Mouse (Mus musculus): ENCODE results near the gene Syt13. TPM values are rescaled to one million over a fixed set of nuclear protein-coding genes. Genes with fewer than 3 reads are reported as not detected.

Syt13 gene
- total and polyA plus RNA-seq, 3 experiments: not detected

- dilution Hi-C loops (cut with MboI; ENCODE audit: extremely low pct_ligation_motif_present, extremely low pct_unique_long_range_greater_than_20kb, low sequenced_read_pairs) (no loop called here), in situ Hi-C loops (cut with MboI; ENCODE audit: low pct_ligation_motif_present, low pct_unique_long_range_greater_than_20kb, low sequenced_read_pairs) (no loop called here)
- H3K4me1 ChIP-seq (ENCODE audit: control insufficient read depth in 1 of 2, insufficient read depth in 2 of 2): no peaks in the 10 kb centered on the region
- DNase-seq (ENCODE audit: extremely low read depth): no peak
- H3K27me3 ChIP-seq (replicated peaks): peaks cover 97% of the 10 kb centered on the region
- H3K36me3 ChIP-seq (replicated peaks in 1 of 2; ENCODE audit: control insufficient read depth in 1 of 2, insufficient read depth in 1 of 2, low read length in 1 of 2): no peaks in the 10 kb centered on the region
- H3K4me2 ChIP-seq (ENCODE audit: insufficient read depth, low read depth, poor library complexity, severe bottlenecking): no peak overlapping the region
- no peak overlapping the region for H3K4me3 ChIP-seq (replicated peaks in 1 of 3; ENCODE audit: low read depth in 2 of 3, low read length in 2 of 3, poor library complexity in 1 of 3)
- no peaks in the 10 kb centered on the region for H3K79me2 ChIP-seq (replicated peaks; ENCODE audit: control insufficient read depth, extremely low read depth, insufficient read depth, poor library complexity, severe bottlenecking)
- peaks cover 7% of the 10 kb centered on the region for H3K9me3 ChIP-seq (replicated peaks; ENCODE audit: low read length)
- no peak for TF ChIP-seq TBP (conservative IDR thresholded peaks at IDR 0.05; ENCODE audit: low read depth, low read length)
- TF ChIP-seq ZC3H11A (IDR thresholded peaks at IDR 0.05; ENCODE audit: low read depth, low read length): no peak
- TF ChIP-seq ZKSCAN1 (IDR thresholded peaks at IDR 0.05; ENCODE audit: borderline replicate concordance, low read depth, low read length): no peak
- no peak for TF ChIP-seq BHLHE40 (IDR thresholded peaks at IDR 0.05; ENCODE audit: low read depth, low read length)
- TF ChIP-seq MEF2A (IDR thresholded peaks at IDR 0.05; ENCODE audit: borderline replicate concordance, low read depth, low read length): no peak
- H3K27ac ChIP-seq (ENCODE audit: insufficient read depth, low read depth): no peak overlapping the region
- no peak overlapping the region for H3K9ac ChIP-seq (ENCODE audit: insufficient read depth, low read depth)
Measured at GRCm38 (mm10) chr2:92920709-92921108, 5.8 kb downstream of the Syt13 start.

GRCm38 (mm10) chr2:92924677-92925259, 9.9 kb downstream of the Syt13 start:
- Histone ChIP-seq H3K9ac (ENCODE audit: insufficient read depth, low read depth) (no peak overlapping the region), H3K4me3 (replicated peaks in 1 of 3; ENCODE audit: low read depth in 2 of 3, low read length in 2 of 3, poor library complexity in 1 of 3) (no peak overlapping the region), H3K36me3 (replicated peaks in 1 of 2; ENCODE audit: control insufficient read depth in 1 of 2, insufficient read depth in 1 of 2, low read length in 1 of 2) (no peaks in the 10 kb centered on the region), H3K27ac (ENCODE audit: insufficient read depth, low read depth) (no peak overlapping the region), H3K27me3 (replicated peaks) (peaks cover 95% of the 10 kb centered on the region), H3K4me1 (ENCODE audit: control insufficient read depth in 1 of 2, insufficient read depth in 2 of 2) (no peaks in the 10 kb centered on the region), H3K79me2 (replicated peaks; ENCODE audit: control insufficient read depth, extremely low read depth, insufficient read depth, poor library complexity, severe bottlenecking) (no peaks in the 10 kb centered on the region), H3K9me3 (replicated peaks; ENCODE audit: low read length) (peaks cover 6% of the 10 kb centered on the region), H3K4me2 (ENCODE audit: insufficient read depth, low read depth, poor library complexity, severe bottlenecking) (no peak overlapping the region)
- in situ Hi-C loops (cut with MboI; ENCODE audit: low pct_ligation_motif_present, low pct_unique_long_range_greater_than_20kb, low sequenced_read_pairs): no loop called here
- no peak for DNase-seq (ENCODE audit: extremely low read depth)
- no peak for TF ChIP-seq USF2 (conservative IDR thresholded peaks at IDR 0.05; ENCODE audit: low read depth, low read length)
- TF ChIP-seq CHD2 (IDR thresholded peaks at IDR 0.05; ENCODE audit: low read length): no peak
- no peak for TF ChIP-seq EP300 (IDR thresholded peaks at IDR 0.05; ENCODE audit: low read length)
- dilution Hi-C loops (cut with MboI; ENCODE audit: extremely low pct_ligation_motif_present, extremely low pct_unique_long_range_greater_than_20kb, low sequenced_read_pairs): no loop called here

- H3K9ac ChIP-seq (ENCODE audit: insufficient read depth, low read depth): no peak overlapping the region
- H3K36me3 ChIP-seq (replicated peaks in 1 of 2; ENCODE audit: control insufficient read depth in 1 of 2, insufficient read depth in 1 of 2, low read length in 1 of 2): no peaks in the 10 kb centered on the region
- H3K27ac ChIP-seq (ENCODE audit: insufficient read depth, low read depth): no peak overlapping the region
- H3K79me2 ChIP-seq (replicated peaks; ENCODE audit: control insufficient read depth, extremely low read depth, insufficient read depth, poor library complexity, severe bottlenecking): no peaks in the 10 kb centered on the region
- H3K4me2 ChIP-seq (ENCODE audit: insufficient read depth, low read depth, poor library complexity, severe bottlenecking): no peak overlapping the region
- dilution Hi-C loops (cut with MboI; ENCODE audit: extremely low pct_ligation_motif_present, extremely low pct_unique_long_range_greater_than_20kb, low sequenced_read_pairs): no loop called here
- H3K4me1 ChIP-seq (ENCODE audit: control insufficient read depth in 1 of 2, insufficient read depth in 2 of 2): no peaks in the 10 kb centered on the region
- H3K27me3 ChIP-seq (replicated peaks): peaks cover 91% of the 10 kb centered on the region
- no peaks in the 10 kb centered on the region for H3K9me3 ChIP-seq (replicated peaks; ENCODE audit: low read length)
- TF ChIP-seq MAZ (IDR thresholded peaks at IDR 0.05; ENCODE audit: low read depth, low read length): no peak
- TF ChIP-seq CTCF (conservative IDR thresholded peaks at IDR 0.05 in 1 of 2, IDR thresholded peaks at IDR 0.05 in 1 of 2; ENCODE audit: low read depth in 2 of 2, low read length in 2 of 2): no peak
- no peak for TF ChIP-seq MEF2A (IDR thresholded peaks at IDR 0.05; ENCODE audit: borderline replicate concordance, low read depth, low read length)
- TF ChIP-seq ZKSCAN1 (IDR thresholded peaks at IDR 0.05; ENCODE audit: borderline replicate concordance, low read depth, low read length): no peak
- no peak for TF ChIP-seq ZC3H11A (IDR thresholded peaks at IDR 0.05; ENCODE audit: low read depth, low read length)
- TF ChIP-seq SMC3 (IDR thresholded peaks at IDR 0.05; ENCODE audit: low read depth, low read length): no peak
- TF ChIP-seq KAT2A (IDR thresholded peaks at IDR 0.05; ENCODE audit: insufficient replicate concordance, low read length): no peak
- no peak for TF ChIP-seq E2F4 (IDR thresholded peaks at IDR 0.05; ENCODE audit: insufficient replicate concordance, low read depth, low read length)
- no peak overlapping the region for H3K4me3 ChIP-seq (replicated peaks in 1 of 3; ENCODE audit: low read depth in 2 of 3, low read length in 2 of 3, poor library complexity in 1 of 3)
- DNase-seq (ENCODE audit: extremely low read depth): no peak
- in situ Hi-C loops (cut with MboI; ENCODE audit: low pct_ligation_motif_present, low pct_unique_long_range_greater_than_20kb, low sequenced_read_pairs): no loop called here
Measured at GRCm38 (mm10) chr2:92929696-92930095, 14.8 kb downstream of the Syt13 start.

All from CH12.LX (cell line).